Mouse (Mus musculus): Measurements from ENCODE around the gene Tmed9.
"Not testable (repeated sequence)": the region's sequence is repeated elsewhere in the genome, so short reads cannot be mapped to it uniquely, and the experiment has no call there.

Gene Tmed9

GRCm38 (mm10) chr13:55568524-55568923, 5.0 kb upstream of the Tmed9 start:
- not testable (repeated sequence) for DNase-seq

- DNase-seq, result peak; percentile 56
These were observed 3.7 kb upstream of the Tmed9 start for GRCm38 (mm10) chr13:55569726-55570285.

GRCm38 (mm10) chr13:55570286-55570973, 3.1 kb upstream of the Tmed9 start:
- no peak for DNase-seq

GRCm38 (mm10) chr13:55571027-55571751, 2.3 kb upstream of the Tmed9 start, which contains the start of gene Fam193b:
Fam193b (minus strand) TSS chr13:55571120.
- peak; percentile 95 for DNase-seq

- DNase-seq, result no peak
These were observed 1.6 kb upstream of the Tmed9 start for GRCm38 (mm10) chr13:55571977-55572376.

GRCm38 (mm10) chr13:55574321-55574720, 789 bp downstream of the Tmed9 start:
- no peak for DNase-seq

GRCm38 (mm10) chr13:55575932-55576331, 2.4 kb downstream of the Tmed9 start:
- no peak for DNase-seq

GRCm38 (mm10) chr13:55576872-55577271, 3.3 kb downstream of the Tmed9 start:
- DNase-seq, result not testable (repeated sequence)

- DNase-seq, result no peak
These were observed 4.6 kb downstream of the Tmed9 start for GRCm38 (mm10) chr13:55578086-55578485.

- DNase-seq, result no peak
These were observed 18.5 kb downstream of the Tmed9 start for GRCm38 (mm10) chr13:55591961-55592490.

- peak; percentile 98 for DNase-seq
These were observed 19.2 kb downstream of the Tmed9 start for GRCm38 (mm10) chr13:55592512-55593253.

- no peak for DNase-seq
These were observed 19.8 kb downstream of the Tmed9 start for GRCm38 (mm10) chr13:55593254-55593747.

- DNase-seq, result no peak
These were observed 21.8 kb downstream of the Tmed9 start for GRCm38 (mm10) chr13:55595375-55595774.

GRCm38 (mm10) chr13:55596802-55597201, 23.3 kb downstream of the Tmed9 start:
- DNase-seq, result no peak

GRCm38 (mm10) chr13:55599566-55600540, 26.3 kb downstream of the Tmed9 start, which contains the start of gene B4galt7:
B4galt7 (plus strand) TSS chr13:55599896.
- peak; percentile 85 for DNase-seq

- peak; percentile 23 for DNase-seq
These were observed 27.1 kb downstream of the Tmed9 start for GRCm38 (mm10) chr13:55600657-55601056.

GRCm38 (mm10) chr13:55601611-55602010, 28.1 kb downstream of the Tmed9 start:
- DNase-seq, result peak; percentile 81

GRCm38 (mm10) chr13:55604606-55605005, 31.1 kb downstream of the Tmed9 start:
- no peak for DNase-seq

GRCm38 (mm10) chr13:55606899-55607623, 33.5 kb downstream of the Tmed9 start:
- DNase-seq, result no peak

GRCm38 (mm10) chr13:55607624-55608006, 34.1 kb downstream of the Tmed9 start:
- DNase-seq, result no peak

GRCm38 (mm10) chr13:55611996-55612395, 38.5 kb downstream of the Tmed9 start:
- no peak for DNase-seq

All from retina, postnatal 1 day (tissue).